Mouse (Mus musculus) limb, embryonic 14.5 days (tissue): Measurements from ENCODE around the gene Brms1l. TPM values are rescaled to one million over a fixed set of nuclear protein-coding genes. Genes with fewer than 3 reads are reported as not detected.

Experiments
- ATAC-seq: fragments of 200-750 bp; cut with Nextera tagmentation; 2 replicates; pipeline ENCODE4 v1.8.0; 2017; ENCODE audit warnings: low read depth, moderate number of reproducible peaks, moderate TSS enrichment; ENCODE audit not compliant: low FRiP score
- DNase-seq: peaks from one replicate; pipeline ENCODE4 v3.0.0-alpha.2; 2015; ENCODE audit warnings: low spot score
- H3K27ac ChIP-seq: fragments of 300-500 bp; sonication (generic); replicated peaks from 2 replicates; pipeline ENCODE4 v1.5.1; 2014; ENCODE audit warnings: low read depth, mild to moderate bottlenecking, low read length, moderate library complexity, mixed read lengths
- H3K27me3 ChIP-seq: fragments of 300-500 bp; sonication (generic); 2 replicates; pipeline ENCODE4 v1.6.1; 2014; ENCODE audit warnings: low read length, mixed read lengths; ENCODE audit not compliant: control insufficient read depth, insufficient read depth
- H3K36me3 ChIP-seq: fragments of 300-500 bp; sonication (generic); 2 replicates; pipeline ENCODE4 v1.6.1; 2014; ENCODE audit warnings: mild to moderate bottlenecking, low read length, moderate library complexity, mixed read lengths; ENCODE audit not compliant: control insufficient read depth, insufficient read depth
- H3K4me1 ChIP-seq: fragments of 300-500 bp; sonication (generic); 2 replicates; pipeline ENCODE4 v1.6.1; 2014; ENCODE audit warnings: antibody characterized with exemption, low read length, mixed read lengths; ENCODE audit not compliant: control insufficient read depth, insufficient read depth
- H3K4me2 ChIP-seq: fragments of 300-500 bp; sonication (generic); replicated peaks from 2 replicates; pipeline ENCODE4 v1.6.1; 2014; ENCODE audit warnings: low read depth, mild to moderate bottlenecking, low read length, moderate library complexity; ENCODE audit not compliant: severe bottlenecking
- H3K4me3 ChIP-seq: fragments of 300-500 bp; sonication (generic); replicated peaks from 2 replicates; pipeline ENCODE4 v1.5.1; 2014; ENCODE audit warnings: low read length
- H3K9ac ChIP-seq: fragments of 300-500 bp; sonication (generic); 2 replicates; pipeline ENCODE4 v1.6.1; 2014; ENCODE audit warnings: mild to moderate bottlenecking, low read depth, low read length, moderate library complexity; ENCODE audit not compliant: severe bottlenecking
- H3K9me3 ChIP-seq: fragments of 300-500 bp; sonication (generic); 2 replicates; pipeline ENCODE4 v1.6.1; 2016; ENCODE audit warnings: low read length; ENCODE audit not compliant: control insufficient read depth
- POLR2A ChIP-seq: fragments of 200-500 bp; IDR thresholded peaks from 2 replicates; pipeline ENCODE4 v1.8.0; 2012; ENCODE audit warnings: inconsistent platforms, mild to moderate bottlenecking, moderate library complexity, borderline replicate concordance; ENCODE audit not compliant: insufficient read depth, insufficient read length; ENCODE audit errors: extremely low read depth
- WGBS: fragments of 180-500 bp; shearing (Covaris S2); extraction: QIAGEN DNeasy Blood & Tissue Kit; methylation state at CpG from one replicate; pipeline ENCODE4 v1.1.7; 2014; 5-methylcytosine and 5-hydroxymethylcytosine counted together
- polyA plus RNA-seq, 2 experiments: library from polyadenylated mRNA; depleted of rRNA in 1 of 2; stranded (reverse) in 1 of 2; unstranded in 1 of 2; fragments of >200 nt; fragmentation: Nextera tagmentation in 1 of 2; extraction: Ambion mirVana in 1 of 2; gene quantifications; 2 replicates each; pipeline versions ENCODE4 v1.2.1 to v1.2.3; 2012 to 2014

The Brms1l gene
- polyA plus RNA-seq, 2 experiments, result 33.9 to 81.1 TPM

- DNase-seq, result no peak
- Histone ChIP-seq H3K36me3 (no peaks in the 10 kb centered on the region), H3K4me1 (no peaks in the 10 kb centered on the region), H3K27ac (no peak overlapping the region), H3K4me2 (no peak overlapping the region), H3K9ac (no peak overlapping the region), H3K27me3 (no peaks in the 10 kb centered on the region), H3K4me3 (no peak overlapping the region), H3K9me3 (no peaks in the 10 kb centered on the region)
- TF ChIP-seq POLR2A, result no peak
- 80% methylated on average over 2 of the region's 2 CpGs for WGBS
- ATAC-seq, result no peak
Measured at GRCm38 (mm10) chr12:55825537-55825936, 10.6 kb upstream of the Brms1l start.

DNA sequence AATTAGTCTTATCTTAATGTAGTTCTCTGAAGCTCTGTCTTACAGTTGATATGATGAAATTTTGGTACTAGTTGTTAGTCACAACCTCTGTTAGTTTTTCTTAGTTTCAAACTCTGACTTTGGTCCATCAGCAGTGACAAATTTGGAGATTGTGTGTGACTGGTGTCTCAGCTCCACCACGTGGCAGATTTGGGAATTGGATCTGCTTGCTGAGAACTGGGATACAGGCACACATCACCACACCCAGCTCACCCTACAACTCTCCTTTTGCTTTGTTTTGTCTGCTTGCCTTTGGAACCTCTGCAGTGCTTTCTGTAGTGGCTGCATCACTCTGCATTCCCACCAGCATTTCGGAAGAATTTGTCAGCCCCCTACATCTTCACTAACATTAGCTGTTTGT lies 5.0 kb upstream of the Brms1l start:
- no peak overlapping the region for H3K27ac ChIP-seq
- peak; percentile 76 for DNase-seq
- H3K36me3 ChIP-seq, result no peaks in the 10 kb centered on the region
- no peak overlapping the region for H3K9ac ChIP-seq
- TF ChIP-seq POLR2A, result no peak
- H3K4me1 ChIP-seq, result 0 out of 2 replicates have a peak, but pooled peaks cover 2% of the 10 kb centered on the region
- no peaks in the 10 kb centered on the region for H3K27me3 ChIP-seq
- no peak overlapping the region for H3K4me2 ChIP-seq
- H3K9me3 ChIP-seq, result no peaks in the 10 kb centered on the region
- no peak overlapping the region for H3K4me3 ChIP-seq
- ATAC-seq, result no peak
- 14% methylated on average over 2 of the region's 2 CpGs for WGBS

GRCm38 (mm10) chr12:55832961-55833360 lies 3.2 kb upstream of the Brms1l start:
- no peak for ATAC-seq
- no peak for DNase-seq
- no peak overlapping the region for H3K27ac ChIP-seq

GRCm38 (mm10) chr12:55833906-55834625 lies 2.1 kb upstream of the Brms1l start:
- ATAC-seq (no peak), DNase-seq (no peak)
- Histone ChIP-seq H3K4me3 (no peak overlapping the region), H3K9me3 (no peaks in the 10 kb centered on the region), H3K4me2 (no peak overlapping the region), H3K27me3 (no peaks in the 10 kb centered on the region), H3K27ac (no peak overlapping the region), H3K4me1 (peaks cover 8% of the 10 kb centered on the region), H3K36me3 (no peaks in the 10 kb centered on the region), H3K9ac (no peak overlapping the region)
- 65% methylated on average over 9 of the region's 9 CpGs for WGBS
- no peak for TF ChIP-seq POLR2A

More at GRCm38 (mm10) chr12:55832961-55833360, 3.2 kb upstream of the Brms1l start:
- Histone ChIP-seq H3K36me3 (no peaks in the 10 kb centered on the region), H3K9ac (no peak overlapping the region), H3K4me1 (peaks cover 8% of the 10 kb centered on the region), H3K4me3 (no peak overlapping the region), H3K9me3 (no peaks in the 10 kb centered on the region), H3K4me2 (no peak overlapping the region), H3K27me3 (no peaks in the 10 kb centered on the region)
- TF ChIP-seq POLR2A, result no peak

DNA sequence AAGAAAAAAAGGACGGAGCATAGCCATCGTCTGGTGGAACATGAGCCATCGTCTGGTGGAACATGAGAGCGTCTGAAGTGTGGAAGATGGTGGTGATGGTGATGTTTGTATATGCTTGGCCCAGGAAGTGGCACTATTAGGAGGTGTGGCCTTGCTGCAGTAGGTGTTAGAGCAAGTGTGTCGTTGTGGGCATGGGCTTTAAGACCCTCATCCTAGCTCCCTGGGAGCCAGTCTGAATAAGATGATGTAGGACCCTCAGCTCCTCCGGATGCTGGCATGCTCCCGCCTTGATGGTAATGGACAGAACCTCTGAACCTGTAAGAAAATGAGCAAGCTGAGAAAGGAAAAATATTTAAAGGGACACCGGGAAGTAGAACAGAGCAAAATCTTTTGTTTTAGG lies 1.2 kb upstream of the Brms1l start:
- no peak for TF ChIP-seq POLR2A
- peaks cover under 1% of the 10 kb centered on the region; the same call in 1 of the 2 replicates for H3K36me3 ChIP-seq
- no peaks in the 10 kb centered on the region for H3K27me3 ChIP-seq
- H3K9me3 ChIP-seq, result no peaks in the 10 kb centered on the region
- H3K4me2 ChIP-seq, result no peak overlapping the region
- H3K4me1 ChIP-seq, result peaks cover 8% of the 10 kb centered on the region
- DNase-seq, result no peak
- no peak overlapping the region for H3K9ac ChIP-seq
- no peak overlapping the region for H3K27ac ChIP-seq
- 80% methylated on average over 8 of the region's 8 CpGs for WGBS
- no peak overlapping the region for H3K4me3 ChIP-seq
- ATAC-seq, result no peak
